Mouse (Mus musculus): ENCODE results near the gene Gm4779. TPM values are rescaled to one million over a fixed set of nuclear protein-coding genes. Genes with fewer than 3 reads are reported as not detected.

Gm4779 gene
- polyA plus RNA-seq, 1 experiment from 2014 or later: not detected

DNA sequence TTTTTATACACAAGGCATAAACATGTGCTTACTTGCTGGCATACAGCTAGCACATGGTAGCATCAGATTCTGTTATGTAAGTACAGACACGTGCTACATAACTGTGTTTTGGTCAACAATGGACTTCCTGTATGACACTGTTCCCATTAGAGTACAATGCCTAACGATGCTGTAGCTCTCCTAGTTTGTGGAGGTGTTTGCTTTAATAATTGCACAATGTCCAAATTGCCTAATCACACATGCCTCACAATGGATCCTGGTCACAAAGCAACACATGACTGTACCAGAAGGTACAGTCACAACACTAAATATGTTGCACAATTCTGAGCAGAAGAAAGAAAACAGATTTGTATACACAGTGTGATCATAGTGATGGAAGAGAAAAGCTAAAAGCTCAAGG lies 24.7 kb downstream of the Gm4779 start:
- DNase-seq (ENCODE audit: low spot score) (no peak), ATAC-seq (replicated peaks; ENCODE audit: insufficient number of reproducible peaks, low FRiP score, low TSS enrichment, low read depth) (no peak)
- Histone ChIP-seq H3K9ac (replicated peaks; ENCODE audit: low read length) (no peak overlapping the region), H3K36me3 (replicated peaks; ENCODE audit: control insufficient read depth, insufficient read depth, low read depth, low read length) (no peaks in the 10 kb centered on the region), H3K27ac (replicated peaks; ENCODE audit: low read depth, low read length) (no peak overlapping the region), H3K9me3 (replicated peaks; ENCODE audit: control insufficient read depth, low read length) (no peaks in the 10 kb centered on the region), H3K27me3 (ENCODE audit: control insufficient read depth, insufficient read depth, low read length) (no peaks in the 10 kb centered on the region; the same call in 1 of the 2 replicates), H3K4me2 (ENCODE audit: low read depth, low read length) (no peak overlapping the region), H3K4me3 (ENCODE audit: low read depth, low read length) (no peak overlapping the region), H3K4me1 (ENCODE audit: control insufficient read depth, insufficient read depth, low read length) (no peaks in the 10 kb centered on the region)
- 70% methylated on average over 2 of the region's 2 CpGs for WGBS

DNA sequence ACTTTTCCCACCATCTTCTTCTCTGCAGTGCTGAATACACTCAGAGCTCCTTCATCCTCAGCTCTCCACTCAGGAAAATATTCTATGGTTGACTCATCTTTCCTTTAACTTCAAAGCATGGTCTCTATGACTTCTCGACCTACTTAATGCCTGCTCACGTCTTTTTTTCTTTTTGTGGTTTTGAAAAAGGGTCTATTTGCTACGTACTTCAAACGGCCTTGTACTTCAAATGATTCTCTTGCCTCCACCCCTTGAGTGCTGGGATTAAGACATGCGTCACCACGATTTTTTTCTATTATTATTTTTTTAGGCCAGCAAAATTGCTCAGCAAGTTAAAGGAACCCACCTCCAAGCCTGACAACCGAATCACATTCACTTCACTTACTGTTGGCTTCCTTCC lies 26.9 kb downstream of the Gm4779 start:
- Histone ChIP-seq H3K9me3 (replicated peaks; ENCODE audit: control insufficient read depth, low read length) (no peaks in the 10 kb centered on the region), H3K4me1 (ENCODE audit: control insufficient read depth, insufficient read depth, low read length) (no peaks in the 10 kb centered on the region), H3K4me2 (ENCODE audit: low read depth, low read length) (no peak overlapping the region), H3K36me3 (replicated peaks; ENCODE audit: control insufficient read depth, insufficient read depth, low read depth, low read length) (no peaks in the 10 kb centered on the region), H3K27ac (replicated peaks; ENCODE audit: low read depth, low read length) (no peak overlapping the region), H3K9ac (replicated peaks; ENCODE audit: low read length) (no peak overlapping the region), H3K4me3 (ENCODE audit: low read depth, low read length) (no peak overlapping the region), H3K27me3 (ENCODE audit: control insufficient read depth, insufficient read depth, low read length) (no peaks in the 10 kb centered on the region)
- 75% methylated on average over 7 of the region's 7 CpGs for WGBS
- no peak for ATAC-seq (replicated peaks; ENCODE audit: insufficient number of reproducible peaks, low FRiP score, low TSS enrichment, low read depth)
- no peak for DNase-seq (ENCODE audit: low spot score)

DNA sequence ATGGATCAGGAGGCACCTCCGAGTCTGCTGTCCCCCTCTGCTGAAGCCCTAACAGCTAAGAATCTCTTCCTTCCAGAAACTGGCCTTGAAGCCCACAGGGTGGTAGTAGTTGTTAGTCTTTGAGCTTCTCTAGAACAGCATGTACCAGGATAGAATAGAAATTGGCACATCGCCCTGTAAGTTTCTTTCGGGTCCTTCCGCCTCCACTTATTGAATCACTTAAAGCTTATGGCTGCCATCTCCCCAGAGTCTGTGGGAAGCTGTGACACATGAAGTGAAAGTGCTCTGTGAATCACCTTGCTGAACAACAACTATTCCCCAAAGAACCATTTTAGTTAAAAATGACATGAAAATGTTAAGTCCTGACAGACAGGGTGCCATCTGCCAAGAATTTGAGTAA lies 29.1 kb downstream of the Gm4779 start:
- no peak overlapping the region for H3K9ac ChIP-seq (replicated peaks; ENCODE audit: low read length)
- no peaks in the 10 kb centered on the region; the same call in 1 of the 2 replicates for H3K27me3 ChIP-seq (ENCODE audit: control insufficient read depth, insufficient read depth, low read length)
- H3K4me3 ChIP-seq (ENCODE audit: low read depth, low read length): no peak overlapping the region
- no peak overlapping the region for H3K27ac ChIP-seq (replicated peaks; ENCODE audit: low read depth, low read length)
- no peaks in the 10 kb centered on the region for H3K4me1 ChIP-seq (ENCODE audit: control insufficient read depth, insufficient read depth, low read length)
- H3K36me3 ChIP-seq (replicated peaks; ENCODE audit: control insufficient read depth, insufficient read depth, low read depth, low read length): no peaks in the 10 kb centered on the region
- 88% methylated on average over 4 of the region's 4 CpGs for WGBS
- no peak overlapping the region for H3K4me2 ChIP-seq (ENCODE audit: low read depth, low read length)
- DNase-seq (ENCODE audit: low spot score): no peak
- ATAC-seq (replicated peaks; ENCODE audit: insufficient number of reproducible peaks, low FRiP score, low TSS enrichment, low read depth): no peak
- H3K9me3 ChIP-seq (replicated peaks; ENCODE audit: control insufficient read depth, low read length): no peaks in the 10 kb centered on the region

DNA sequence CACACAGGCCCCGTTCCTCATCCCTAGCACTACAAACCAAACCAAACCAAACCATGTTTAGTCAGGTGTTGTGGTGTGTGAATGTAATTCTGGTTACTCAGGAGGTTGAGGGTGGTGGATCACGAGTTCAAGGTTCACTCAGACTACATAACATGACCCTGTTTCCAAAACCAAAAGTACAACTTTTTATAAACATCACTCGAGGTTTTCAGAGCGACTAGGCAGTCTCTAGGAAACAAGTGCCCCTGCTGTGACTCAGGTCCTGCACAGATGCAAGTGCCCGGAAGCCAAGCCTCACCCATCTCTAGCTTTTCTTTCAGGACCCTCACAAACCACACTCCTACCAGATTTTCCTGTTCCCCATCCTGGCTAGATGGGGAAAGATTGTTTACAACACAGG lies 29.6 kb downstream of the Gm4779 start:
- Histone ChIP-seq H3K27me3 (ENCODE audit: control insufficient read depth, insufficient read depth, low read length) (no peaks in the 10 kb centered on the region; the same call in 1 of the 2 replicates), H3K4me2 (ENCODE audit: low read depth, low read length) (no peak overlapping the region), H3K4me1 (ENCODE audit: control insufficient read depth, insufficient read depth, low read length) (no peaks in the 10 kb centered on the region), H3K4me3 (ENCODE audit: low read depth, low read length) (no peak overlapping the region), H3K36me3 (replicated peaks; ENCODE audit: control insufficient read depth, insufficient read depth, low read depth, low read length) (no peaks in the 10 kb centered on the region), H3K27ac (replicated peaks; ENCODE audit: low read depth, low read length) (no peak overlapping the region), H3K9ac (replicated peaks; ENCODE audit: low read length) (no peak overlapping the region), H3K9me3 (replicated peaks; ENCODE audit: control insufficient read depth, low read length) (no peaks in the 10 kb centered on the region)
- 83% methylated on average over 5 of the region's 5 CpGs for WGBS
- ATAC-seq (replicated peaks; ENCODE audit: insufficient number of reproducible peaks, low FRiP score, low TSS enrichment, low read depth) (no peak), DNase-seq (ENCODE audit: low spot score) (no peak)

DNA sequence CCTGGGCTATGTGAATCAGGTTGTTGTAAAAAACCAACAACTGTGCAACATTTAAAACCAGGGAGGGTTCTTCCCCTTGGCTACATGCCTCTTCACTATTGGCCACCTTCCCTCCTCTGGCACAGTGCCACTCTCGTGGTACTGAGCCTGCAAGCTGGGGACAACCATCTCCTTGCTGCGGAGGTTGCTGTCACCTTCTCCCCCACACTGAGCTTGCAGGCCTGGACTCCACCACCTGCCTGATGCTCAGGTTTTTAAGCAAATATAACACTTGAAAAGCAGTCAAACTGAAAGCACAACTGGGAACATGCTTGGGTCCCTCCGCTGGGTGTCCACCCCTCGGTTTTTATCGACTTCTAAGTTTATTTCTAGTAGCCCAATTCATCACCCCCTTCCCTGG lies 39.7 kb downstream of the Gm4779 start:
- no peak overlapping the region for H3K27ac ChIP-seq (replicated peaks; ENCODE audit: low read depth, low read length)
- no peak overlapping the region for H3K4me3 ChIP-seq (ENCODE audit: low read depth, low read length)
- no peaks in the 10 kb centered on the region for H3K36me3 ChIP-seq (replicated peaks; ENCODE audit: control insufficient read depth, insufficient read depth, low read depth, low read length)
- no peak overlapping the region for H3K4me2 ChIP-seq (ENCODE audit: low read depth, low read length)
- ATAC-seq (replicated peaks; ENCODE audit: insufficient number of reproducible peaks, low FRiP score, low TSS enrichment, low read depth) (no peak), DNase-seq (ENCODE audit: low spot score) (no peak)
- no peaks in the 10 kb centered on the region; the same call in 1 of the 2 replicates for H3K27me3 ChIP-seq (ENCODE audit: control insufficient read depth, insufficient read depth, low read length)
- H3K9me3 ChIP-seq (replicated peaks; ENCODE audit: control insufficient read depth, low read length): no peaks in the 10 kb centered on the region
- WGBS: 87% methylated on average over 5 of the region's 5 CpGs
- no peak overlapping the region for H3K9ac ChIP-seq (replicated peaks; ENCODE audit: low read length)
- no peaks in the 10 kb centered on the region for H3K4me1 ChIP-seq (ENCODE audit: control insufficient read depth, insufficient read depth, low read length)

DNA sequence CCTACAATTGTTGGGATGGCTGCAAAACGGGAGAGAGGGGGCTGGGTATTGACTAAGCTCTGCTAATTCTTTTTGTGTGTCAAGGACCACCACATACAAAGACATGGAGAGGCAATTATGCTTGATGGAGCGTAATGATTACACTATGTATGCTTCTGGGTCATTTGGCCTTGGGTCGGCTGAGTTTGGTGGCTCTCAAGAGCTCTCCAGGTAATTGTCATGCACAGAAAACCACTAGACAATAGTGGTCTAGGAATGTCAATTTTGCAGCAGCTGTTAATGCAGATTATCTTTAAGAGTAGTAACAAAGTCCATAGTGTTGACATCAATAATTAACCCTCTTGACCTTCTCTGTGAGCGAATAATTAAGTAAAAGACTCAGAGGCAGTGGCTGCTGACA lies 44.1 kb downstream of the Gm4779 start:
- H3K27me3 ChIP-seq (ENCODE audit: control insufficient read depth, insufficient read depth, low read length): no peaks in the 10 kb centered on the region; the same call in 1 of the 2 replicates
- H3K36me3 ChIP-seq (replicated peaks; ENCODE audit: control insufficient read depth, insufficient read depth, low read depth, low read length): no peaks in the 10 kb centered on the region
- H3K4me2 ChIP-seq (ENCODE audit: low read depth, low read length): no peak overlapping the region
- no peak overlapping the region for H3K27ac ChIP-seq (replicated peaks; ENCODE audit: low read depth, low read length)
- WGBS: 60% methylated on average over 4 of the region's 4 CpGs
- no peaks in the 10 kb centered on the region for H3K9me3 ChIP-seq (replicated peaks; ENCODE audit: control insufficient read depth, low read length)
- no peak overlapping the region for H3K9ac ChIP-seq (replicated peaks; ENCODE audit: low read length)
- peak; percentile 4 for DNase-seq (ENCODE audit: low spot score)
- H3K4me3 ChIP-seq (ENCODE audit: low read depth, low read length): no peak overlapping the region
- no peaks in the 10 kb centered on the region for H3K4me1 ChIP-seq (ENCODE audit: control insufficient read depth, insufficient read depth, low read length)
- no peak; the same call in 1 of the 2 replicates for ATAC-seq (replicated peaks; ENCODE audit: insufficient number of reproducible peaks, low FRiP score, low TSS enrichment, low read depth)

DNA sequence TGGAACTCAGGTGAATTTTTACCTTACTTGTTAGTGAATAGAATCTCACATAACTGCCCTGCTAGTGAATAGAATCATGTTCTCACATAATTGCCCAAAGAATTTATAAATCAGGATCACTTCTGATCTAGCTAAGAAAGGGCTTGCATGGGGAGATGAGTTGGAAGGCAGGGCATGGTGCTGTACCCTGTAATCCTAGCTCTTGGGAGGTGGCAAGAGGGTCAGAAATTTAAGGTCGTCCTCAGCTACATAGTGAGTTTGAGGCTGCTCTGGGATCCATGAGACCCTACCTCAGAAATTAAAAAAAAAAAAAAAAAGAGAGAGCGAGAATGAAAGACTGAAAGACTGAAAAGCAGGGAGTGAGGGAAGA lies 53.2 kb downstream of the Gm4779 start:
- no peak overlapping the region for H3K4me2 ChIP-seq (ENCODE audit: low read depth, low read length)
- no peaks in the 10 kb centered on the region for H3K9me3 ChIP-seq (replicated peaks; ENCODE audit: control insufficient read depth, low read length)
- WGBS: 75% methylated on average over 2 of the region's 2 CpGs
- H3K36me3 ChIP-seq (replicated peaks; ENCODE audit: control insufficient read depth, insufficient read depth, low read depth, low read length): no peaks in the 10 kb centered on the region
- no peaks in the 10 kb centered on the region for H3K4me1 ChIP-seq (ENCODE audit: control insufficient read depth, insufficient read depth, low read length)
- DNase-seq (ENCODE audit: low spot score) (no peak), ATAC-seq (replicated peaks; ENCODE audit: insufficient number of reproducible peaks, low FRiP score, low TSS enrichment, low read depth) (no peak)
- H3K4me3 ChIP-seq (ENCODE audit: low read depth, low read length): no peak overlapping the region
- H3K27me3 ChIP-seq (ENCODE audit: control insufficient read depth, insufficient read depth, low read length): no peaks in the 10 kb centered on the region; the same call in 1 of the 2 replicates
- no peak overlapping the region for H3K27ac ChIP-seq (replicated peaks; ENCODE audit: low read depth, low read length)
- no peak overlapping the region for H3K9ac ChIP-seq (replicated peaks; ENCODE audit: low read length)

DNA sequence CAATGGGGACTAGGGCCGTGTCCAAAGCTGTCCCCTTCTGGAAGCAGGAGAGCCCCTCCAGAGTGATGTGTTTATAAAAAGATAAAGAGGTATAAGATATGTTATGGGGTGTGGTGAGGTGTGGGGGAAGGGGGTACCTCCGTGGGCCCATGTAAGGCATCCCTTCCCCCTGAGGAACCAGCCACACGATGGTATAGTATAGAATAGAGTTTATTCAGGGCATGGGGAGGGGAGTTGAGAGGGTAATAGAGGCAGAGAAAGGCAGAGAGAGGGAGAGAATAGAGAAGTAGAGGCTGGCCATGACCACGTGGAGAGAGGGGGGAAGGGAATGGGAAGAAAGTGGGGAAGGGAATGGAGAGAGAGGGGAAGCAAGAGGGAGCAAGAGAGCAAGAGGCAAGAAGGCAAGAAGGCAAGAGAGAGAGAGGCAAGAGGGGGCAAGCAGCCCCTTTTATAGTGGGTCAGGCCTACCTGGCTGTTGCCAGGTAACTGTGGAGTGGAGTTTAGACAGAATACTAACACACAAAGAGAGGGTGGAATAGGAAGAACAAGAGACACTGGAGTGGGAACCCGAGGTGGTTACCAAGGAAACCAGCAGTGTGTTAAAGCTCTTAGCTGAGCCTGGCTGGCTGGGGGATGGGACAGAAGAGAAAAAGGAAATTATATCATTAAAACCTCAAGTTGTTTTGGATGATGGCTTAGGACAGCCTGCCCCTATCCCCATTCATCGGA lies 53.7 kb downstream of the Gm4779 start:
- no peaks in the 10 kb centered on the region for H3K9me3 ChIP-seq (replicated peaks; ENCODE audit: control insufficient read depth, low read length)
- DNase-seq (ENCODE audit: low spot score) (peak; percentile 43), ATAC-seq (replicated peaks; ENCODE audit: insufficient number of reproducible peaks, low FRiP score, low TSS enrichment, low read depth) (no peak; the same call in 1 of the 2 replicates)
- H3K9ac ChIP-seq (replicated peaks; ENCODE audit: low read length): no peak overlapping the region
- H3K27ac ChIP-seq (replicated peaks; ENCODE audit: low read depth, low read length): no peak overlapping the region
- H3K4me2 ChIP-seq (ENCODE audit: low read depth, low read length): no peak overlapping the region
- 55% methylated on average over 6 of the region's 6 CpGs for whole genome bisulfite sequencing
- no peak overlapping the region for H3K4me3 ChIP-seq (ENCODE audit: low read depth, low read length)
- no peaks in the 10 kb centered on the region for H3K4me1 ChIP-seq (ENCODE audit: control insufficient read depth, insufficient read depth, low read length)
- H3K27me3 ChIP-seq (ENCODE audit: control insufficient read depth, insufficient read depth, low read length): no peaks in the 10 kb centered on the region; the same call in 1 of the 2 replicates
- H3K36me3 ChIP-seq (replicated peaks; ENCODE audit: control insufficient read depth, insufficient read depth, low read depth, low read length): no peaks in the 10 kb centered on the region

Measured in embryonic facial prominence, embryonic 11.5 days (tissue).